Mouse (Mus musculus): ENCODE measurements around the gene Fam117a.

The Fam117a gene

GRCm38 (mm10) chr11:95365596-95365995, 28.8 kb downstream of the Fam117a start:
- DNase-seq (ENCODE audit: low spot score), result no peak

DNA sequence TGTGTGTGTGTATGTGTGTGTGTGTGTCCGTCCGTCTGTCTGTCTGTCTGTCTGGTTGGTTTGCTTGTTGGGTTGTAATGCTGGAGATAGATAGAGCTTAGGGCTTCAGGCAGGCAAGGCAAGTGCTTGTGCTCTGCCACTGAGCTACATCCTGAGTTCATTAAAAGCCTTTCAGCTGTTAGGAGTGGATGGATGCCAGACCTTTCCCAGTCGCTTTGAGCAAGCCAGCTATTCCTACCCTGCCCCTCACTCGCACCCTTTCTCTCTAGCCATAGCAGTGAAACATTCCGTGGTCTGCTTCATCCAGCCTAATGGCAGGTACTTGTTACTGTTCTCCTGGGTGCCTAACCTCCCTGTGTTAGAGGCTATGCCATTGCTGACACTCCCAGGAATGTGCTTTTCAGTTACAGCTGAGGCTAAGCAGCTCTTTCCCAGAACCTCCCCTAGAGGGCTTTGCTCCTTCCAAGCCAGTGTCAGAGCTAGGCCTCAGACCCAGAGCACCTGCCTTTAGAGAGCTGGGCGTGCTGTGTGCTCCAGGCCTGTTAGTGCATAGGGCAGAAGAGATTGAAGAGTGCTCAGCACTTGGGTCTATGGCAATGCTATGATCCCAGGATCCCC, 29.6 kb downstream of the Fam117a start:
- no peak for DNase-seq (ENCODE audit: low spot score)

GRCm38 (mm10) chr11:95367011-95367735, 30.4 kb downstream of the Fam117a start:
- DNase-seq (ENCODE audit: low spot score), result no peak

GRCm38 (mm10) chr11:95368231-95368823, 31.5 kb downstream of the Fam117a start:
- no peak for DNase-seq (ENCODE audit: low spot score)

DNA sequence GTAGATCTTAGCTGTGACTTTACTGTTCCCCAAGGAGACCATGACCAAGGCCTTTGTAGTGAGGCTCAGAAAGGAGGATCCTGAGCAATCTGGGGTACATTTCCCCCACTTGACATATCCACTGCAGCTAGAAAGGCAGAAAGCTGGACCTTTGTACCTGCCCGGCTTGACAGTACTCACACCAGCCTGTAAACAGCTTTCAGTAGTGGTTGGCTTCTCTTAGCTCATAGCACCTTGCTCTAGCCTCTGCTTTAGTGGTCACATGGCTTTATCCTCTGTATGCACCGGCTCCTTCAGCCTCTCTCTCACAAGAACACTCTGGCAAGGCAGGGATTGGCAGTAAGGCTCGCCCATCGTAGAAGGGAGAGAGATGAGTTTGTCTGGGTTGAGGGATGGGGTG, 32.1 kb downstream of the Fam117a start:
- no peak for DNase-seq (ENCODE audit: low spot score)

GRCm38 (mm10) chr11:95369964-95370890, 33.4 kb downstream of the Fam117a start:
- DNase-seq (ENCODE audit: low spot score), result no peak

DNA sequence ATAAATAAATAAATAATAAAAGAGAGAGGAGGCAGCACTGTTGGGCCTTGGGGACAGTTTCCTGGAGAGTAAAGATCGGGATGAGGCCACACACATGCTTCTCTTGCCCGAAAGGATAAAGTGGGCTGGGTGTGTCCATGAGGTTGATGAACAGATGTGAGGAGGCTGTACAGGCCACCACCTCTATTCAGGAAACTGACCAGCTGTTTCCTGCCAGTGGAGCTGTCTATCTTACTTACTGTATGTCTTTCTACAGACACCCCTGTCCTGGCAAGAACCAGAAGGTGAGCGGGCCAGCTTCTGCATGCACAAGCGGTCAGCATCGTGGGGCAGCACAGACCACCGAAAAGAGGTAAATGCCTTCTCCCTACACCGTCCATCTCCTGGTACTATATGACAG, 34.4 kb downstream of the Fam117a start:
- DNase-seq (ENCODE audit: low spot score), result no peak

GRCm38 (mm10) chr11:95378926-95379325, 42.1 kb downstream of the Fam117a start:
- DNase-seq (ENCODE audit: low spot score), result no peak

DNA sequence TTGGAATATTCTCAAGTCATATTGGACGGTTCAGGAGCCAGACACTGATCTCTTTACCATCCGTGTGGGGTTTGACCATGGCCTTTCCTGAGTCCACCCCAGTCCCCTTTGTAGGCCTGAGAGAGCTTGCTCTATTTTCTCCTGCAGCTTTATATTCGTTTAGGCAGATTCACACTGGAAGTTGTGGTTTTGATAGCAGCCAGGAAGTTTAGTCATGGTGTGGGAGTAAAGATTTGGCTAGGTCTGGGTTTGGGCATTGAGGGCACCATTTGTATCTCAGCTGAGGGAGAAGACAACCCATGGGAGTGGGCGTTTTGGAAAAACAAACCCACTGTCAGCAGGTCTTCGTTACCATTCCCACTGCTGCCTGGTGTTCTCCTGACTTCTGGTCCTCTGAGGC, 42.7 kb downstream of the Fam117a start:
- DNase-seq (ENCODE audit: low spot score), result no peak

DNA sequence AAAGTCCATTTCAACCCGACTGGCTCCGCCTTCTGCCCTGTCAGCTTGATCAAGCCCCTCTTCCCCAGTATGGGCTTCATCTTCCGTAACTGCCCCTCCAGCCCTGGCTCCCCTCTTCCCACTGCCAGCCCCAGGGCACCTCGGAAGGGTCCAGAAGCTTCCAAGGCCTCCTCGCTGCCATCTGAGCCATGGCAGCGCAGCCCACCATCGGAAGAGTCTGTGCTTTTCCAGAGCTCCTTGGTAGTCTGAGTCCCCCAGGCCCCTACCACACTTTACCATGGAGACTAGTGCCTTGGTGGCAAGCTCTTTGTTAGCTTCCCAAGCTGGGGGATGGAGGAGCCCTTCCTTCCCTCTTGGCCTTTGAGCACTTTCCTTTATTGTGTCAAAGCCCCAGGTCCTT, 43.9 kb downstream of the Fam117a start:
- no peak for DNase-seq (ENCODE audit: low spot score)

GRCm38 (mm10) chr11:95381146-95381545, 44.3 kb downstream of the Fam117a start:
- DNase-seq (ENCODE audit: low spot score), result no peak

- DNase-seq (ENCODE audit: low spot score), result no peak
These were observed 46.6 kb downstream of the Fam117a start for GRCm38 (mm10) chr11:95383331-95383986.

DNA sequence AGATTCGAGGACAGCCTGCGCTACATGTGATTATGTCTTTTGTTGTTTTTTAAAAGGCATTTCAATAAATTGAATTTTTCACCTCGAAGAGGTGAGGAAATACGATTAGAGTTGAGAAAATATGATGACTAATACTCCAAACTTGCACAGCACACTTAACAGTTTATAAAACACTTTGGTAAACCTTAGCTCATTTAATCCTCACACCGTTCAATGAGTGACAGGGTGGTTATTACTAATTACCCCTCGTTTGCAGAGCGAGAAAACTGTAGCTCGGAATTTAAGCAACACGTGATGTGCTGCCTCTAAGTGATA, 47.1 kb downstream of the Fam117a start:
- DNase-seq (ENCODE audit: low spot score), result no peak

- DNase-seq (ENCODE audit: low spot score), result peak; percentile 94
These were observed 47.6 kb downstream of the Fam117a start, which contains the start of gene Slc35b1 for GRCm38 (mm10) chr11:95384319-95384972. Gene Slc35b1 (plus strand): TSS chr11:95384692.

GRCm38 (mm10) chr11:95384973-95385320, 48.1 kb downstream of the Fam117a start:
- no peak for DNase-seq (ENCODE audit: low spot score)

DNA sequence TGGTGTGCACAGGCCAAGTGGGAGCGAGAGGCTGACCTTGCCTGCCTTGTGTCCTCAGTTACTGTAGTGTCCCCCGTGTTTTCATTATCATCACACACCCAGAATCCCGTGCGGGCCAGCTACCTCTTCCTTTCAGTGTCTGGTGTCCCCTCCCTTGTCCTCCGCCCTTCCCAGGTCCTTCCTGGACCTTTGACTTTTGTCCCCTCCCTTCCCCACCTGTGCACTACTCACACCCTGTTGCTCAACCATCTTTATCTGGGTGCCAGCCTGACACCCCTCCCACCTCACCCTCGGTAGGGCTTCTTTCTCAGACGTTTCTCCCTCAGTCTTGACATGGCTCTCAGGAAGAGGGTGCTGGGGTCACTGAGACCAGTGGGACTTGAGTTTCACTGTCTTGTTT, 50.5 kb downstream of the Fam117a start:
- no peak for DNase-seq (ENCODE audit: low spot score)

DNA sequence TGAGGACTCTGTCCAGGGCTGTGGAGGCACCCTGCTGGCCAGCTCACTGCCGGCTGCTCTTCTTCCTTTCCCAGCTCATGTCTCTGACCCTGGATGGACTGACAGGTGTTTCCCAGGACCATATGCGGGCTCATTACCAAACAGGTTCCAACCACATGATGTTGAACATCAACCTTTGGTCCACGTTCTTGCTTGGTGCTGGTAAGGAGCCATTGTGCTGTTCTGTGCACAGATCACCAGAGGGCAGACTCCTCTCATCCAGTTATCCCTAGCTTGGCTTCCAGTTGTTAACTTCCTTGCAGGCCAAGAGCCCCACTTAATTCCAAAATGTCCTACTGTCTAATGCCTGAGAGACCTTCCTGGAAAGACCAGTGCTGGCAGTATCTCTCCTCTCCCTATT, 52.2 kb downstream of the Fam117a start:
- DNase-seq (ENCODE audit: low spot score), result no peak

DNA sequence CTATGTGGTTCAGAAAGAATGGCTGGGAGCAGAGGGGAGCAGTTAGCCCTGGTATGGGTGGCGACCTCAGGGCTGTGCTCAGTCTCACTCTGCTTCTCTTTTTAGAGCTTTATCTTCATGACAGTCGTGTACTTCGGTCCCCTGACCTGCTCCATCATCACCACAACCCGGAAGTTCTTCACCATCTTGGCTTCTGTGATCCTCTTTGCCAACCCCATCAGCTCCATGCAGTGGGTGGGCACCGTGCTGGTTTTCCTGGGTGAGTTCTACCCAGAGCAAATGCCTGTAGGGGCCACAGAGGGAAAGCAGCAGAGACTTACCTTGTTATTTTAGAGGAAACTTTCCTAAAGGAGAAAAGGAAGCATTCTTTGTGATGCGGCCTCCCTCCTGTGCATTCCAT, 53.6 kb downstream of the Fam117a start:
- DNase-seq (ENCODE audit: low spot score), result no peak

DNA sequence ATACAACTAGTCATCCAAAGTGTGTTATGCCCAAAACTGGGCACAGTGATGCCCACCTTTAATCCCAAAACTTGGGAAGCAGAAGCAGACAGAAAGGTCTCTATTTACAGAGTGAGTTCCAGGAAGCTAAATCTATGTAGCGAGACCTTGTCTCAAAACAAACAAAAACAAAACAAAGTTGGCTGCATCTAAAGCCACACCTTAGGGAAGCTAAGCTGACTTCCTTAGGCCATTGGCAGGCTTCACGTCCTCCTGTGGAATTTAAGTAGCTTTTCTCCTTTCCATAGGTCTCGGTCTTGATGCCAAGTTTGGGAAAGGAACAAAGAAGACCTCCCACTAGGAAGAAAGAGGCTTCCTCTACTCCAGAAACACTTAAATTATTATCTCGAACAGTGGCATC, 54.4 kb downstream of the Fam117a start:
- no peak for DNase-seq (ENCODE audit: low spot score)

DNA sequence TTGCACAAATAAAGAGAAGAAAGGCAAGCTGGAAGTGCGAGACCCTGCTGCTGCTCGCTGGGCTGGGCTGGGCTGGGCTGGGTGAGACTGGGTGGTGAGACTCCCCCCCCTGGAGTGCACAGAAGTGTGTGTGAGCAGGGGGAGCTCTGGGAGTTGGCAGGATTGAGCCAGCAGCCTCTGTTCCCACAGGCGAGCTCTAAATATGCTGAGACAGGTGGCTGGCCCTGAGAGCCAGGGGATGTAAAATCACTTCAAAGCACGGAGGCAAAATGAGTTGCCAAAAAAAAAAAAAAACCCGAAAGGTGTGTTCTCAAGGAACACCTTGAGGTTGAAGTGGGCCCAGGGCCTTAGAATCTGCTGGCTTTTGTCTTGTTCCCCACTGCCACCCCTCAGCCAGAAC, 54.9 kb downstream of the Fam117a start:
- no peak for DNase-seq (ENCODE audit: low spot score)

GRCm38 (mm10) chr11:95392223-95392667, 55.4 kb downstream of the Fam117a start:
- DNase-seq (ENCODE audit: low spot score), result no peak
